Comparison of ENCODE assay signal across 8 mouse cellular contexts in genomic region chr10:62602177-62603040, GRCm38 (mm10). TPM values are rescaled to one million over a fixed set of nuclear protein-coding genes. Genes with fewer than 3 reads are reported as not detected.
A peak's percentile ranks its signal among the peaks of the same experiment; 100 is the strongest.
DNase-seq lines count a peak whose midpoint lies in the region; ATAC-seq lines count a peak whose summit lies in the region.

Gene Ddx21 (minus strand): TSS chr10:62602281.

- intact Hi-C loops in gastrocnemius, postnatal 14 days (cut with DNase I; ENCODE audit: low total_unique reads), result no loop called here
- intact Hi-C loops in left cerebral cortex, postnatal 10 days (cut with DNase I), result no loop called here

- ATAC-seq in inflammation-experienced regulatory T-cells, adult 6 months, result peak; percentile 91
- peak; percentile 92 for ATAC-seq in megakaryocyte-erythroid progenitor cell, adult 5-6 weeks (replicated peaks; ENCODE audit: low FRiP score, low TSS enrichment, poor library complexity, severe bottlenecking)

- DNase-seq in adipocyte (ENCODE audit: low spot score), result peak; percentile 86
- DNase-seq in embryo, embryonic 10 days (ENCODE audit: low spot score), result peak; percentile 96
- peak; percentile 90 for DNase-seq in gastrocnemius, postnatal 14 days
- DNase-seq in left cerebral cortex, postnatal 10 days (ENCODE audit: extremely low spot score in 1 of 2, low spot score in 2 of 2), result peak; percentile 86 to 93
- peak; percentile 93 for DNase-seq in right cerebral cortex, postnatal 25 days
- DNase-seq in urinary bladder, postnatal 4 days (ENCODE audit: low spot score in 2 of 2), result peak; percentile 81 to 89

RNA-seq across cellular contexts. Expression of gene Ddx21, which starts in this region (rescaled TPM):
- 10 to 100 TPM; 25.1 to 34.3 TPM for total RNA-seq in gastrocnemius, postnatal 14 days (2021)
- polyA plus RNA-seq in inflammation-experienced regulatory T-cells, adult 6 months (2017; shearing (Covaris generic)), result 10 to 100 TPM; 51.4 to 60.7 (median 54.9) TPM
- total RNA-seq in left cerebral cortex, postnatal 10 days (2021), result 10 to 100 TPM; 29.5 to 30.6 TPM
- 183 and 189 TPM in 2 replicates for total RNA-seq in megakaryocyte-erythroid progenitor cell, adult 5-6 weeks (2014; fragmentation: Nextera tagmentation)
- total RNA-seq in megakaryocyte-erythroid progenitor cell, adult 5-6 weeks (2017), result 338 and 364 TPM in 2 replicates

Comparison
In these comparisons a context has a peak if more than half of its experiments do, and no peak if none do; other contexts are left out.
1. Peak in every context shown above with its lines: DNase-seq and ATAC-seq.
2. RNA of gene Ddx21 (total RNA-seq): 183 to 364 TPM in megakaryocyte-erythroid progenitor cell, adult 5-6 weeks; 25.1 to 34.3 TPM in gastrocnemius, postnatal 14 days and 29.5 to 30.6 TPM in left cerebral cortex, postnatal 10 days; every median in the first group is over 4 times any median in the second.